Mouse (Mus musculus): ENCODE measurements around the gene 1700084M14Rik.
"Not testable (repeated sequence)": the region's sequence is repeated elsewhere in the genome, so short reads cannot be mapped to it uniquely, and the experiment has no call there.

1700084M14Rik gene

GRCm38 (mm10) chrX:91575811-91576210 is at the start of gene 1700084M14Rik:
Gene 1700084M14Rik (minus strand): TSS chrX:91575911.
- not testable (repeated sequence) for DNase-seq
